Mouse (Mus musculus): Measurements from ENCODE around the gene Gm10203. TPM values are rescaled to one million over a fixed set of nuclear protein-coding genes. Genes with fewer than 3 reads are reported as not detected.
A peak's percentile ranks its signal among the peaks of the same experiment; 100 is the strongest.
"Not testable (repeated sequence)": the region's sequence is repeated elsewhere in the genome, so short reads cannot be mapped to it uniquely, and the experiment has no call there.

Gene Gm10203
- not detected in 2 replicates for polyA plus RNA-seq (2014; fragmentation: Nextera tagmentation; extraction: Ambion mirVana)

DNA sequence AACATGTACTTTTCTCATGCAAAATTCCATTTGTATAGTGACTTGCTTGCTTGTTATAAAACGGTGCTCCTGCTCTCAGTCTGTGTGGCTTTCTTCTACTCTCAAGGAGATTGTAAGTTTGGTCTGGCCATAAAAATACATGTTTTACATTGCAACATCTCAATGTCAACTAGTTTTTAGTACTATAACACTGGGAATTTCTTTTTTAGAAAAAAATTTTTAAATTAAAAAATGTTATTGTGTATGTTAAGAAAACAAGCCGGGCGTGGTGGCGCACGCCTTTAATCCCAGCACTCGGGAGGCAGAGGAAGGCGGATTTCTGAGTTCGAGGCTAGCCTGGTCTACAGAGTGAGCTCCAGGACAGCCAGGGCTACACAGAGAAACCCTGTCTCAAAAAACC lies at the start of gene Gm10203:
TSS of gene Gm10203 (plus strand) at position 301 of the 400 bp plus-strand sequence.
- not testable (repeated sequence) for H3K27ac ChIP-seq (ENCODE audit: low read depth, low read length); H3K4me1 ChIP-seq (ENCODE audit: control insufficient read depth, insufficient read depth, low read length); H3K36me3 ChIP-seq (ENCODE audit: control insufficient read depth, insufficient read depth, low read length); H3K4me2 ChIP-seq; H3K27me3 ChIP-seq (ENCODE audit: control insufficient read depth, insufficient read depth, low read length); H3K4me3 ChIP-seq (ENCODE audit: low read depth, low read length); DNase-seq (ENCODE audit: low spot score, missing footprints); H3K9ac ChIP-seq (ENCODE audit: low read length); H3K9me3 ChIP-seq (ENCODE audit: control insufficient read depth, low read length); ATAC-seq (ENCODE audit: low FRiP score)
- WGBS, result 81% methylated on average over 8 of the region's 8 CpGs

DNA sequence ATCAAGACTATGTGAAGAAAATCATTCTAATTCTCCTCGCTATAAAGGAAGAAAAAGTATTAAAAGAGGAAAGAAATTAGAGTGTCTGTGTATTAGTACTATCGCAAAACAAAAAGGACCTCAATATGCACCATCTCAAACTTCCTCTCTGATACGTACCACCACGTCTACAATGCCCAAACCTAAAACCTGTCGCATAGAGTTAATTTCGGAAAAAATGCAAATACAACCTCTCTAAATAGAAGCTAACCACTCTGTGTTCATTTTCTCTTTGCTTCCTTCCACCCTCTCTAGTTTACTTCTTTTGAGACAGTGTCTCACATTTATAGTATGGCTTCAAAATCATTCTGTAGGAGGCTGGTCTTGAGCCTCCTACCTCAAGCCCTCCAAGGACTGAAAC lies 37.6 kb upstream of the Gm10203 start:
- Histone ChIP-seq H3K9ac (ENCODE audit: low read length) (no peak overlapping the region), H3K4me1 (ENCODE audit: control insufficient read depth, insufficient read depth, low read length) (no peaks in the 10 kb centered on the region), H3K27ac (ENCODE audit: low read depth, low read length) (no peak overlapping the region), H3K4me3 (ENCODE audit: low read depth, low read length) (no peak overlapping the region), H3K36me3 (ENCODE audit: control insufficient read depth, insufficient read depth, low read length) (no peaks in the 10 kb centered on the region), H3K9me3 (ENCODE audit: control insufficient read depth, low read length) (no peaks in the 10 kb centered on the region), H3K4me2 (no peak overlapping the region), H3K27me3 (ENCODE audit: control insufficient read depth, insufficient read depth, low read length) (no peaks in the 10 kb centered on the region)
- ATAC-seq (ENCODE audit: low FRiP score) (no peak), DNase-seq (ENCODE audit: low spot score, missing footprints) (no peak)
- WGBS, result 95% methylated on average over 6 of the region's 6 CpGs

DNA sequence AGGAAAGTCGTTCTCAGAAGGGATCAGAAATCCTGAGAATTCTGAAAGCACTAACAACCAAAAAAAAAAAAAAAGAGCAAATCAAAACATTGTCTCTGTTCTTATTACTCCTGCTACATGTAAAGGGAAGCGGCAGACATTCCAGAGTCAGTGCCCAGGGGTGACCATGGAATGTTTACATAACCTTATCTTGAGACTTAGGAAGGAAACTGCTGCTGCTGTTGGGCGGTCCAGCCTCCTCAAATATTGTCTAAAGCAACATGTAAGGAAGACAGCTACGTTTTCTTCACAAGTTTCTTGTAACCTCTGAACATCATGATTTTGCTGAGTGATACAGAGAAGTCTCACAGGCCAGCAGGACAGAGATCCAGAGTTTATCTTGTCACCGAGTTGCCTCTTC lies 36.5 kb upstream of the Gm10203 start:
- Histone ChIP-seq H3K9me3 (ENCODE audit: control insufficient read depth, low read length) (no peaks in the 10 kb centered on the region), H3K4me2 (no peak overlapping the region), H3K4me3 (ENCODE audit: low read depth, low read length) (no peak overlapping the region), H3K27me3 (ENCODE audit: control insufficient read depth, insufficient read depth, low read length) (no peaks in the 10 kb centered on the region), H3K4me1 (ENCODE audit: control insufficient read depth, insufficient read depth, low read length) (no peaks in the 10 kb centered on the region), H3K36me3 (ENCODE audit: control insufficient read depth, insufficient read depth, low read length) (no peaks in the 10 kb centered on the region), H3K9ac (ENCODE audit: low read length) (no peak overlapping the region), H3K27ac (ENCODE audit: low read depth, low read length) (no peak overlapping the region)
- no peak for DNase-seq (ENCODE audit: low spot score, missing footprints)
- ATAC-seq (ENCODE audit: low FRiP score), result no peak
- 65% methylated on average over 5 of the region's 5 CpGs for WGBS

DNA sequence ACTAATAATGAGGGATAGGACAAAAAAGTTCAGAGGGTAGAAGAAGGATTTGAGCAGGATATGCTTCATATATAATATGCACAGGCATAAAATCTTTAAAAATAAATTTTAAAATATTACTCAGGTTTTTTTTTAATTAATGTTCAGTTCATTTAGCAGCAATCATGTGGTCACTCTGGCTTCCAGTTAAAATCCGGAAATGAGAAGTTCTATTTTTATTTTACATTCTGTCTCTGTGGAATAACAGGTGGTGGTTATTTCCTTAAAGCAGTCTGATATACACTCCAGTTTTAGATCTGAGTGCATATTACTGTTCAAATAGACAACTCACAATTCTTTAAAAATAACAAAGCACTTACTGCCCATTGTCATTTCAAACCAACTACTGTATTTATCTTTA lies 35.4 kb upstream of the Gm10203 start:
- WGBS, result 79% methylated on average over 1 of the region's 1 CpGs
- H3K9ac ChIP-seq (ENCODE audit: low read length), result no peak overlapping the region
- H3K27me3 ChIP-seq (ENCODE audit: control insufficient read depth, insufficient read depth, low read length), result no peaks in the 10 kb centered on the region
- peaks cover 1% of the 10 kb centered on the region; the same call in 1 of the 2 replicates for H3K4me1 ChIP-seq (ENCODE audit: control insufficient read depth, insufficient read depth, low read length)
- H3K4me2 ChIP-seq, result no peak overlapping the region
- DNase-seq (ENCODE audit: low spot score, missing footprints) (no peak), ATAC-seq (ENCODE audit: low FRiP score) (no peak)
- H3K27ac ChIP-seq (ENCODE audit: low read depth, low read length), result no peak overlapping the region
- no peak overlapping the region for H3K4me3 ChIP-seq (ENCODE audit: low read depth, low read length)
- no peaks in the 10 kb centered on the region for H3K9me3 ChIP-seq (ENCODE audit: control insufficient read depth, low read length)
- H3K36me3 ChIP-seq (ENCODE audit: control insufficient read depth, insufficient read depth, low read length), result no peaks in the 10 kb centered on the region

DNA sequence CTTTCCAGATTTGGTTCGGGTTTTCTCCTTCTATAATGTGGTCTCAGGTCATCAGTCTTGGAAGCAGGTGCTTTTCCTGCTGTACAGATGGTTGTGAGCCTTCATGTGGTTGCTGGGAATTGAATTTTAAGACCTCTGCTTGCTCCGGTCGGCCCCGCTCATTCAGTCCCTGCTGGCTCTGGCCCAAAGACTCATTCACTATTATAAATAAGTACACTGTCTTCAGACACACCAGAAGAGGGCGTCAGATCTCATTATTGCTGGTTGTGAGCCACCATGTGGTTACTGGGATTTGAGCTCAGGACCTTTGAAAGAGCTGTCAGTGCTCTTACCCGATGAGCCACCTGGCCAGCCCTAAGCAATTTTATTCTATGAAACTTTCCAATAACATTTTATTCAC lies 34.6 kb upstream of the Gm10203 start:
- 84% methylated on average over 6 of the region's 6 CpGs for WGBS
- ATAC-seq (ENCODE audit: low FRiP score) (no peak), DNase-seq (ENCODE audit: low spot score, missing footprints) (no peak)
- Histone ChIP-seq H3K4me2 (no peak overlapping the region), H3K9me3 (ENCODE audit: control insufficient read depth, low read length) (no peaks in the 10 kb centered on the region), H3K27ac (ENCODE audit: low read depth, low read length) (no peak overlapping the region), H3K4me3 (ENCODE audit: low read depth, low read length) (no peak overlapping the region), H3K9ac (ENCODE audit: low read length) (no peak overlapping the region), H3K4me1 (ENCODE audit: control insufficient read depth, insufficient read depth, low read length) (peaks cover 3% of the 10 kb centered on the region; the same call in 1 of the 2 replicates), H3K36me3 (ENCODE audit: control insufficient read depth, insufficient read depth, low read length) (no peaks in the 10 kb centered on the region), H3K27me3 (ENCODE audit: control insufficient read depth, insufficient read depth, low read length) (no peaks in the 10 kb centered on the region)

DNA sequence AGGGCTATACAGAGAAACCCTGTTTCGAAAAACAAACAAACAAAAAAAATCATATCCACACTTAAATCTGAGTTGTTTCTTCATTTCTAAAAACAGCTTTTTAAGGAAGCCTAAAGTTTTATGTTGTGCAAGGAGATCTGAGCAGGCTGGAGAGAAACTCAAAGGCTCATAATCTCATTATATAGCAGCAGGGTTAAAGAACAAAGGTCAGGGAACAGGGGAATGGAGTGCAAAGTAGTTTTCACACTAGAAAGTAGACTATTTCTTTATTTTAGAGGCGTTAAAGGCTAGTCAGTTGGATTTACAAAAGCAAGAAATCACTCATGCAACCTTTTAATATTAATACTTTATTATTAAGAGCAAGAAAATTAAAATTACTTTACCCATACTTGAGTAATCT lies 33.7 kb upstream of the Gm10203 start:
- Histone ChIP-seq H3K4me2 (no peak overlapping the region), H3K9me3 (ENCODE audit: control insufficient read depth, low read length) (no peaks in the 10 kb centered on the region), H3K4me3 (ENCODE audit: low read depth, low read length) (no peak overlapping the region), H3K27ac (ENCODE audit: low read depth, low read length) (no peak overlapping the region), H3K4me1 (ENCODE audit: control insufficient read depth, insufficient read depth, low read length) (peaks cover 3% of the 10 kb centered on the region; the same call in 1 of the 2 replicates), H3K36me3 (ENCODE audit: control insufficient read depth, insufficient read depth, low read length) (no peaks in the 10 kb centered on the region), H3K9ac (ENCODE audit: low read length) (no peak overlapping the region), H3K27me3 (ENCODE audit: control insufficient read depth, insufficient read depth, low read length) (no peaks in the 10 kb centered on the region)
- DNase-seq (ENCODE audit: low spot score, missing footprints) (no peak), ATAC-seq (ENCODE audit: low FRiP score) (no peak)
- 88% methylated on average over 2 of the region's 2 CpGs for WGBS

DNA sequence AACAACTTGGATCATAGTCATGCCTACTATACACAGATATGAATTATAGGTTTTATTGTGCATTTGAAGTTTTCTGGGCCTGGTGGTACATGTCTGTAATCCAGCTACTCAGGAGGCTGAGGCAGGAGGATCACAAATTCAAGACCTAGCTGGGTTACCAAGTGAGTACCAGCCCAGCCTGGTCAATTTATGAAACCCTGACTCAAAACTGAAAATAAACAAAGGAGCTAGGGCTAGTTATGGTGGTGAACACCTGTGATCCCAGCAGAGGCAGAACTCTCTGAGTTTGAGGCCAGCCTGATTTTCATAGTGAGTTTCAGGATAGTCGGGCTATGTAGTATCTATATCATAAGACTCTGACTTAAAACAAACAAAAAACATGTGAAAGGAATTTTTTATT lies 32.7 kb upstream of the Gm10203 start:
- Histone ChIP-seq H3K4me1 (ENCODE audit: control insufficient read depth, insufficient read depth, low read length) (peaks cover 3% of the 10 kb centered on the region; the same call in 1 of the 2 replicates), H3K36me3 (ENCODE audit: control insufficient read depth, insufficient read depth, low read length) (no peaks in the 10 kb centered on the region), H3K4me2 (no peak overlapping the region), H3K9ac (ENCODE audit: low read length) (no peak overlapping the region), H3K9me3 (ENCODE audit: control insufficient read depth, low read length) (no peaks in the 10 kb centered on the region), H3K27me3 (ENCODE audit: control insufficient read depth, insufficient read depth, low read length) (no peaks in the 10 kb centered on the region), H3K4me3 (ENCODE audit: low read depth, low read length) (no peak overlapping the region), H3K27ac (ENCODE audit: low read depth, low read length) (no peak overlapping the region)
- 98% methylated on average over 1 of the region's 1 CpGs for WGBS
- no peak for ATAC-seq (ENCODE audit: low FRiP score)
- DNase-seq (ENCODE audit: low spot score, missing footprints), result no peak

DNA sequence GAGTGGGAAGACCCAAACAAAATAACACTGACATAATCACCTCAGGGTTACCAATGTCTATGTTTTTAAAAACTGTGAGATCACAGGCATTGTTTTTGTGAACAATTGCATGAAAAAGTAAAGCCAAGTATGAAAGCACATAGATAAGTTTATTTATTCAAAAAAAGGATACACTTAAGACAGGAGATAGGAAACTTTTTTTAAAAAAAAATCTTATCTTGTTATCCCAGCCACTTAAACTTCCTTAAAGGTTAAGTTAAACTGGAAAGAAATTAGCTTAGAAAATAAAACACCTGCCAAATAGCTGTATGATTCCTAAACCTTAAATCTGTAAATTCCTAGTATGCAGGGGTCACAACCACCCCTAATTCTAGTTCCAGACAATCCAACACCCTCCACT lies 31.0 kb upstream of the Gm10203 start:
- Histone ChIP-seq H3K27me3 (ENCODE audit: control insufficient read depth, insufficient read depth, low read length) (no peaks in the 10 kb centered on the region), H3K9me3 (ENCODE audit: control insufficient read depth, low read length) (no peaks in the 10 kb centered on the region), H3K27ac (ENCODE audit: low read depth, low read length) (no peak overlapping the region), H3K4me1 (ENCODE audit: control insufficient read depth, insufficient read depth, low read length) (peaks cover 3% of the 10 kb centered on the region; the same call in 1 of the 2 replicates), H3K36me3 (ENCODE audit: control insufficient read depth, insufficient read depth, low read length) (no peaks in the 10 kb centered on the region), H3K4me2 (0 out of 2 replicates have a peak overlapping the region, but pooled peaks have one; percentile 77), H3K9ac (ENCODE audit: low read length) (no peak overlapping the region), H3K4me3 (ENCODE audit: low read depth, low read length) (no peak overlapping the region)
- no peak for ATAC-seq (ENCODE audit: low FRiP score)
- no peak for DNase-seq (ENCODE audit: low spot score, missing footprints)

DNA sequence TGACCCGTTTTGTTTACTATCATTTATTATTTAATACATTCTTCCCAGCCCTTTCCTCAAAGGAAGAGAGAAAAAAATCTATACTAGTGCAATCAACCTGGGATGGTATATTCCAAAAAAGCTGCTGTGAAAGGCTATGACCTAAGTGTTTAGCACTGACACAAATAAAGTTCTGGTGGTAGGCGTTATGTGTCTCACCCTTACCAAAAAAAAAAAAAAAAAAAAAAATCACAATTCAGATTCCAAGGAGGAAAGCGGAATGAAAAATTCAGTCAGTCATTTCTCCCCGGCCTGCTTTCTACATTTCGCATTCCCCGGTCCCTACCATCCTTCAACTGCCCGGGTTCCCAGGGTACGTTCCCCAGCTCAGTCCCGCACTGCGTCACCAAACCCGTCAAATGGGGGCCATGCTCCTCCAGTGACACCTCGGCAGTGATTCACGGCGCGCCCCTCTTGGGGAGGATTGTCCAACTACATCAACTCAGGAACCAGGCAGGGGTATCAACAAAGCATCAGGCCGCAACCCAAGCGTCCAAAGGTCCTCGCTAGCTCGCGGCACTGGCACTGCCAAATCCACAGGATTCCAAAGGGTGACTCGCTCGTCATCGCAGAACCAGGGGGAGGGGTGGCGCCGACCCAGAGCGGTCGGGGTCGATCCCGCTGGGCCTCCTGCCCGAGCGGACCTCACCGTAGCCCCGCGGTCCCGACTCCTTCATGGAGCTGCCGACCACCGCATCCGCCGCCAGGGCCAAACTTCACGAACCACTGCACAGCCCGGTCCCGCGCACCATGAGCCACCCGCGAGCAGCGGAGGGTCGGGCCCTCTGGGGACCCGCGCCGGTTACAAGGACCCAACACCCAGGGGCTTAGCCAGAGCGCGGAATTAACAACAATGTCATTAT lies 29.5 kb upstream of the Gm10203 start:
- Histone ChIP-seq H3K4me3 (ENCODE audit: low read depth, low read length) (peak overlapping the region; percentile 86), H3K27ac (ENCODE audit: low read depth, low read length) (peak overlapping the region; percentile 97), H3K9ac (ENCODE audit: low read length) (peak overlapping the region; percentile 96), H3K4me2 (peak overlapping the region; percentile 77), H3K27me3 (ENCODE audit: control insufficient read depth, insufficient read depth, low read length) (no peaks in the 10 kb centered on the region), H3K9me3 (ENCODE audit: control insufficient read depth, low read length) (no peaks in the 10 kb centered on the region), H3K36me3 (ENCODE audit: control insufficient read depth, insufficient read depth, low read length) (no peaks in the 10 kb centered on the region), H3K4me1 (ENCODE audit: control insufficient read depth, insufficient read depth, low read length) (peaks cover 3% of the 10 kb centered on the region; the same call in 1 of the 2 replicates)
- WGBS, result 2% methylated on average over 52 of the region's 52 CpGs
- DNase-seq (ENCODE audit: low spot score, missing footprints), result peak; percentile 98
- ATAC-seq (ENCODE audit: low FRiP score), result peak; percentile 73
